Mouse (Mus musculus): ENCODE measurements around the gene Gpn1. TPM values are rescaled to one million over a fixed set of nuclear protein-coding genes. Genes with fewer than 3 reads are reported as not detected.
A peak's percentile ranks its signal among the peaks of the same experiment; 100 is the strongest.
"Not testable (repeated sequence)": the region's sequence is repeated elsewhere in the genome, so short reads cannot be mapped to it uniquely, and the experiment has no call there.

Gene Gpn1
- polyA plus RNA-seq, 1 experiment from 2014 or later, result 67.2 TPM

- H3K27ac ChIP-seq (ENCODE audit: low read length), result no peak overlapping the region
- H3K4me3 ChIP-seq (ENCODE audit: low read length), result no peak overlapping the region
- H3K4me1 ChIP-seq (ENCODE audit: insufficient read depth, low read length), result no peaks in the 10 kb centered on the region
- no peak overlapping the region for H3K9ac ChIP-seq (replicated peaks; ENCODE audit: low read length)
- 0 out of 2 replicates have a peak, but pooled peaks cover 4% of the 10 kb centered on the region for H3K36me3 ChIP-seq (ENCODE audit: insufficient read depth, low read length)
- H3K9me3 ChIP-seq (ENCODE audit: low read length), result no peaks in the 10 kb centered on the region
- WGBS, result 94% methylated on average over 3 of the region's 3 CpGs
- no peak for ATAC-seq (ENCODE audit: low FRiP score, low TSS enrichment)
- H3K4me2 ChIP-seq (replicated peaks; ENCODE audit: low read depth, low read length), result no peak overlapping the region
- H3K27me3 ChIP-seq (ENCODE audit: insufficient read depth, low read length), result no peaks in the 10 kb centered on the region
These were observed 6.7 kb upstream of the Gpn1 start for GRCm38 (mm10) chr5:31487889-31488288.

GRCm38 (mm10) chr5:31489116-31489769, 5.3 kb upstream of the Gpn1 start:
- no peak overlapping the region for H3K9ac ChIP-seq (replicated peaks; ENCODE audit: low read length)
- H3K27me3 ChIP-seq (ENCODE audit: insufficient read depth, low read length), result no peaks in the 10 kb centered on the region
- ATAC-seq (ENCODE audit: low FRiP score, low TSS enrichment), result no peak
- 0 out of 2 replicates have a peak, but pooled peaks cover 4% of the 10 kb centered on the region for H3K36me3 ChIP-seq (ENCODE audit: insufficient read depth, low read length)
- H3K4me1 ChIP-seq (ENCODE audit: insufficient read depth, low read length), result no peaks in the 10 kb centered on the region
- 63% methylated on average over 7 of the region's 7 CpGs for WGBS
- no peaks in the 10 kb centered on the region for H3K9me3 ChIP-seq (ENCODE audit: low read length)
- no peak overlapping the region for H3K4me3 ChIP-seq (ENCODE audit: low read length)
- no peak overlapping the region for H3K27ac ChIP-seq (ENCODE audit: low read length)
- H3K4me2 ChIP-seq (replicated peaks; ENCODE audit: low read depth, low read length), result no peak overlapping the region

- H3K27ac ChIP-seq (ENCODE audit: low read length), result no peak overlapping the region
- 71% methylated on average over 1 of the region's 1 CpGs for WGBS
- no peaks in the 10 kb centered on the region for H3K9me3 ChIP-seq (ENCODE audit: low read length)
- H3K4me2 ChIP-seq (replicated peaks; ENCODE audit: low read depth, low read length), result no peak overlapping the region
- no peak overlapping the region for H3K4me3 ChIP-seq (ENCODE audit: low read length)
- no peak overlapping the region for H3K9ac ChIP-seq (replicated peaks; ENCODE audit: low read length)
- H3K4me1 ChIP-seq (ENCODE audit: insufficient read depth, low read length), result peaks cover 9% of the 10 kb centered on the region
- no peaks in the 10 kb centered on the region for H3K27me3 ChIP-seq (ENCODE audit: insufficient read depth, low read length)
- peaks cover 7% of the 10 kb centered on the region for H3K36me3 ChIP-seq (ENCODE audit: insufficient read depth, low read length)
- no peak for ATAC-seq (ENCODE audit: low FRiP score, low TSS enrichment)
These were observed 2.5 kb upstream of the Gpn1 start for GRCm38 (mm10) chr5:31492031-31492430.

- no peak overlapping the region for H3K9ac ChIP-seq (replicated peaks; ENCODE audit: low read length)
- whole genome bisulfite sequencing, result 85% methylated on average over 10 of the region's 10 CpGs
- ATAC-seq (ENCODE audit: low FRiP score, low TSS enrichment), result no peak
- H3K27ac ChIP-seq (ENCODE audit: low read length), result no peak overlapping the region
- no peak overlapping the region for H3K4me3 ChIP-seq (ENCODE audit: low read length)
- no peak overlapping the region for H3K4me2 ChIP-seq (replicated peaks; ENCODE audit: low read depth, low read length)
- peaks cover 74% of the 10 kb centered on the region for H3K36me3 ChIP-seq (ENCODE audit: insufficient read depth, low read length)
- no peaks in the 10 kb centered on the region for H3K4me1 ChIP-seq (ENCODE audit: insufficient read depth, low read length)
- no peaks in the 10 kb centered on the region for H3K9me3 ChIP-seq (ENCODE audit: low read length)
- no peaks in the 10 kb centered on the region for H3K27me3 ChIP-seq (ENCODE audit: insufficient read depth, low read length)
These were observed 10.3 kb downstream of the Gpn1 start for GRCm38 (mm10) chr5:31504843-31505242.

GRCm38 (mm10) chr5:31512481-31512880, 17.9 kb downstream of the Gpn1 start:
- no peak overlapping the region for H3K4me2 ChIP-seq (replicated peaks; ENCODE audit: low read depth, low read length)
- 80% methylated on average over 1 of the region's 1 CpGs for WGBS
- H3K4me3 ChIP-seq (ENCODE audit: low read length), result no peak overlapping the region
- H3K36me3 ChIP-seq (ENCODE audit: insufficient read depth, low read length), result peaks cover 75% of the 10 kb centered on the region
- no peak overlapping the region for H3K27ac ChIP-seq (ENCODE audit: low read length)
- no peaks in the 10 kb centered on the region for H3K27me3 ChIP-seq (ENCODE audit: insufficient read depth, low read length)
- no peaks in the 10 kb centered on the region for H3K4me1 ChIP-seq (ENCODE audit: insufficient read depth, low read length)
- no peaks in the 10 kb centered on the region for H3K9me3 ChIP-seq (ENCODE audit: low read length)
- no peak for ATAC-seq (ENCODE audit: low FRiP score, low TSS enrichment)
- no peak overlapping the region for H3K9ac ChIP-seq (replicated peaks; ENCODE audit: low read length)

- H3K36me3 ChIP-seq (ENCODE audit: insufficient read depth, low read length), result peaks cover 54% of the 10 kb centered on the region
- no peaks in the 10 kb centered on the region for H3K27me3 ChIP-seq (ENCODE audit: insufficient read depth, low read length)
- no peak overlapping the region for H3K4me2 ChIP-seq (replicated peaks; ENCODE audit: low read depth, low read length)
- H3K27ac ChIP-seq (ENCODE audit: low read length), result no peak overlapping the region
- ATAC-seq (ENCODE audit: low FRiP score, low TSS enrichment), result no peak
- H3K9me3 ChIP-seq (ENCODE audit: low read length), result no peaks in the 10 kb centered on the region
- WGBS, result 90% methylated on average over 6 of the region's 6 CpGs
- peaks cover 5% of the 10 kb centered on the region for H3K4me1 ChIP-seq (ENCODE audit: insufficient read depth, low read length)
- H3K9ac ChIP-seq (replicated peaks; ENCODE audit: low read length), result no peak overlapping the region
- H3K4me3 ChIP-seq (ENCODE audit: low read length), result no peak overlapping the region
These were observed 26.0 kb downstream of the Gpn1 start for GRCm38 (mm10) chr5:31520556-31520955.

- Histone ChIP-seq H3K27me3 (ENCODE audit: insufficient read depth, low read length) (no peaks in the 10 kb centered on the region), H3K4me3 (ENCODE audit: low read length) (peak within 1 kb of the TSS; percentile 68), H3K4me1 (ENCODE audit: insufficient read depth, low read length) (peaks cover 29% of the 10 kb centered on the region), H3K9me3 (ENCODE audit: low read length) (no peaks in the 10 kb centered on the region), H3K9ac (replicated peaks; ENCODE audit: low read length) (peak within 1 kb of the TSS; percentile 83), H3K36me3 (ENCODE audit: insufficient read depth, low read length) (peaks cover 30% of the 10 kb centered on the region; the same call in 1 of the 2 replicates), H3K4me2 (replicated peaks; ENCODE audit: low read depth, low read length) (peak within 1 kb of the TSS; percentile 94), H3K27ac (ENCODE audit: low read length) (peak within 1 kb of the TSS; percentile 88)
- ATAC-seq (ENCODE audit: low FRiP score, low TSS enrichment), result peak; percentile 79
- under 1% methylated on average over 28 of the region's 28 CpGs for WGBS
These were observed 32.0 kb downstream of the Gpn1 start, which contains the start of gene Slc4a1ap for GRCm38 (mm10) chr5:31526354-31527116. Gene Slc4a1ap (plus strand): TSS chr5:31526995.

GRCm38 (mm10) chr5:31527117-31527680, 32.7 kb downstream of the Gpn1 start:
- peak; percentile 35; the same call in 1 of the 2 replicates for ATAC-seq (ENCODE audit: low FRiP score, low TSS enrichment)

GRCm38 (mm10) chr5:31527707-31528106, 33.2 kb downstream of the Gpn1 start, which contains the start of gene Supt7l:
Gene Supt7l (minus strand): TSS chr5:31527807.
- H3K27ac ChIP-seq (ENCODE audit: low read length), result peak within 1 kb of the TSS; percentile 88
- 80% methylated on average over 11 of the region's 11 CpGs for WGBS

More at GRCm38 (mm10) chr5:31527117-31527680, 32.7 kb downstream of the Gpn1 start:
- Histone ChIP-seq H3K4me3 (ENCODE audit: low read length) (peak overlapping the region; percentile 68), H3K9ac (replicated peaks; ENCODE audit: low read length) (peak overlapping the region; percentile 83), H3K9me3 (ENCODE audit: low read length) (no peaks in the 10 kb centered on the region), H3K27me3 (ENCODE audit: insufficient read depth, low read length) (no peaks in the 10 kb centered on the region), H3K4me2 (replicated peaks; ENCODE audit: low read depth, low read length) (peak overlapping the region; percentile 94), H3K4me1 (ENCODE audit: insufficient read depth, low read length) (peaks cover 29% of the 10 kb centered on the region), H3K36me3 (ENCODE audit: insufficient read depth, low read length) (peaks cover 33% of the 10 kb centered on the region), H3K27ac (ENCODE audit: low read length) (peak overlapping the region; percentile 88)
- WGBS, result 2% methylated on average over 40 of the region's 40 CpGs

More at GRCm38 (mm10) chr5:31527707-31528106, 33.2 kb downstream of the Gpn1 start, which contains the start of gene Supt7l:
- ATAC-seq (ENCODE audit: low FRiP score, low TSS enrichment); H3K27me3 ChIP-seq (ENCODE audit: insufficient read depth, low read length); H3K9me3 ChIP-seq (ENCODE audit: low read length): not testable (repeated sequence)
- H3K4me1 ChIP-seq (ENCODE audit: insufficient read depth, low read length), result peaks cover 29% of the 10 kb centered on the region
- peak within 1 kb of the TSS; percentile 83 for H3K9ac ChIP-seq (replicated peaks; ENCODE audit: low read length)
- peaks cover 34% of the 10 kb centered on the region for H3K36me3 ChIP-seq (ENCODE audit: insufficient read depth, low read length)
- H3K4me2 ChIP-seq (replicated peaks; ENCODE audit: low read depth, low read length), result peak within 1 kb of the TSS; percentile 94
- peak within 1 kb of the TSS; percentile 68 for H3K4me3 ChIP-seq (ENCODE audit: low read length)
